Mouse (Mus musculus): ENCODE data around the gene Tmem270. TPM values are rescaled to one million over a fixed set of nuclear protein-coding genes. Genes with fewer than 3 reads are reported as not detected.

The Tmem270 gene
- polyA plus RNA-seq, 1 experiment from 2014 or later, result not detected

- Histone ChIP-seq H3K4me1 (peaks cover 15% of the 10 kb centered on the region; the same call in 1 of the 2 replicates), H3K36me3 (replicated peaks) (no peaks in the 10 kb centered on the region), H3K27me3 (ENCODE audit: poor library complexity, severe bottlenecking) (no peaks in the 10 kb centered on the region), H3K9me3 (no peaks in the 10 kb centered on the region), H3K4me3 (no peak overlapping the region), H3K27ac (0 out of 2 replicates have a peak overlapping the region, but pooled peaks have one; percentile 8)
- no peak for DNase-seq (ENCODE audit: extremely low spot score, low spot score)
- 85% methylated on average over 5 of the region's 5 CpGs for WGBS
Observed at GRCm38 (mm10) chr5:134872597-134872996, 33.9 kb downstream of the Tmem270 start.

GRCm38 (mm10) chr5:134868506-134868905, 38.0 kb downstream of the Tmem270 start:
- H3K4me3 ChIP-seq, result no peak overlapping the region
- H3K27me3 ChIP-seq (ENCODE audit: poor library complexity, severe bottlenecking), result no peaks in the 10 kb centered on the region
- H3K27ac ChIP-seq, result peak overlapping the region; percentile 74; the same call in 1 of the 2 replicates
- peaks cover 23% of the 10 kb centered on the region for H3K4me1 ChIP-seq
- DNase-seq (ENCODE audit: extremely low spot score, low spot score), result no peak
- no peaks in the 10 kb centered on the region for H3K9me3 ChIP-seq
- H3K36me3 ChIP-seq (replicated peaks), result no peaks in the 10 kb centered on the region
- 86% methylated on average over 5 of the region's 5 CpGs for WGBS

- H3K36me3 ChIP-seq (replicated peaks), result no peaks in the 10 kb centered on the region
- no peak overlapping the region; the same call in 1 of the 2 replicates for H3K4me3 ChIP-seq
- H3K27ac ChIP-seq, result peak overlapping the region; percentile 74
- no peaks in the 10 kb centered on the region for H3K27me3 ChIP-seq (ENCODE audit: poor library complexity, severe bottlenecking)
- H3K9me3 ChIP-seq, result no peaks in the 10 kb centered on the region
- WGBS, result 64% methylated on average over 18 of the region's 18 CpGs
- peaks cover 21% of the 10 kb centered on the region for H3K4me1 ChIP-seq
- DNase-seq (ENCODE audit: extremely low spot score, low spot score), result peak; percentile 25
Observed at GRCm38 (mm10) chr5:134867320-134868144, 39.0 kb downstream of the Tmem270 start.

GRCm38 (mm10) chr5:134865158-134865557, 41.4 kb downstream of the Tmem270 start:
- no peak for DNase-seq (ENCODE audit: extremely low spot score, low spot score)
- Histone ChIP-seq H3K27ac (peak overlapping the region; percentile 36), H3K36me3 (replicated peaks) (no peaks in the 10 kb centered on the region), H3K27me3 (ENCODE audit: poor library complexity, severe bottlenecking) (no peaks in the 10 kb centered on the region), H3K9me3 (no peaks in the 10 kb centered on the region), H3K4me1 (peaks cover 19% of the 10 kb centered on the region), H3K4me3 (no peak overlapping the region)
- WGBS, result 62% methylated on average over 8 of the region's 8 CpGs

GRCm38 (mm10) chr5:134861902-134862497, 44.5 kb downstream of the Tmem270 start:
- 85% methylated on average over 16 of the region's 16 CpGs for WGBS
- no peaks in the 10 kb centered on the region for H3K27me3 ChIP-seq (ENCODE audit: poor library complexity, severe bottlenecking)
- H3K4me3 ChIP-seq, result no peak overlapping the region
- DNase-seq (ENCODE audit: extremely low spot score, low spot score), result no peak
- no peaks in the 10 kb centered on the region for H3K9me3 ChIP-seq
- no peak overlapping the region for H3K27ac ChIP-seq
- H3K36me3 ChIP-seq (replicated peaks), result no peaks in the 10 kb centered on the region
- H3K4me1 ChIP-seq, result peaks cover 14% of the 10 kb centered on the region

- H3K27ac ChIP-seq, result no peak overlapping the region
- H3K4me1 ChIP-seq, result peaks cover 10% of the 10 kb centered on the region; the same call in 1 of the 2 replicates
- H3K27me3 ChIP-seq (ENCODE audit: poor library complexity, severe bottlenecking), result no peaks in the 10 kb centered on the region
- DNase-seq (ENCODE audit: extremely low spot score, low spot score), result no peak
- no peaks in the 10 kb centered on the region; the same call in 1 of the 2 replicates for H3K9me3 ChIP-seq
- H3K4me3 ChIP-seq, result no peak overlapping the region
- no peaks in the 10 kb centered on the region for H3K36me3 ChIP-seq (replicated peaks)
- WGBS, result 84% methylated on average over 5 of the region's 5 CpGs
Observed at GRCm38 (mm10) chr5:134859193-134859592, 47.3 kb downstream of the Tmem270 start.

- peak overlapping the region; percentile 60 for H3K27ac ChIP-seq
- H3K36me3 ChIP-seq (replicated peaks), result no peaks in the 10 kb centered on the region
- no peaks in the 10 kb centered on the region; the same call in 1 of the 2 replicates for H3K9me3 ChIP-seq
- no peak for DNase-seq (ENCODE audit: extremely low spot score, low spot score)
- WGBS, result 70% methylated on average over 10 of the region's 10 CpGs
- no peaks in the 10 kb centered on the region for H3K27me3 ChIP-seq (ENCODE audit: poor library complexity, severe bottlenecking)
- no peak overlapping the region for H3K4me3 ChIP-seq
- H3K4me1 ChIP-seq, result peaks cover 10% of the 10 kb centered on the region; the same call in 1 of the 2 replicates
Observed at GRCm38 (mm10) chr5:134858378-134858777, 48.2 kb downstream of the Tmem270 start.

GRCm38 (mm10) chr5:134852873-134853272, 53.7 kb downstream of the Tmem270 start:
- no peaks in the 10 kb centered on the region for H3K27me3 ChIP-seq (ENCODE audit: poor library complexity, severe bottlenecking)
- H3K9me3 ChIP-seq, result peaks cover 2% of the 10 kb centered on the region; the same call in 1 of the 2 replicates
- no peak overlapping the region for H3K4me3 ChIP-seq
- no peak overlapping the region for H3K27ac ChIP-seq
- WGBS, result 89% methylated on average over 5 of the region's 5 CpGs
- H3K36me3 ChIP-seq (replicated peaks), result no peaks in the 10 kb centered on the region
- peaks cover 1% of the 10 kb centered on the region; the same call in 1 of the 2 replicates for H3K4me1 ChIP-seq
- DNase-seq (ENCODE audit: extremely low spot score, low spot score), result no peak

Other genes starting within 250 kb of the Tmem270 start
- 6.2 and 7.1 TPM in 2 replicates for gene Limk1, start 218.1 kb downstream of the Tmem270 start, polyA plus RNA-seq (2016; fragmentation: Nextera tagmentation; extraction: Ambion mirVana)
- gene Eln, start 159.4 kb downstream of the Tmem270 start, polyA plus RNA-seq (2016; fragmentation: Nextera tagmentation; extraction: Ambion mirVana), result 1.3 TPM in 2 replicates
- 2.0 and 4.9 TPM in 2 replicates for gene Cldn13, start 8.8 kb upstream of the Tmem270 start, polyA plus RNA-seq (2016; fragmentation: Nextera tagmentation; extraction: Ambion mirVana)
- 10.3 and 11.8 TPM in 2 replicates for gene Mettl27, start 25.6 kb upstream of the Tmem270 start, polyA plus RNA-seq (2016; fragmentation: Nextera tagmentation; extraction: Ambion mirVana)
- gene Cldn4, start 40.2 kb upstream of the Tmem270 start, polyA plus RNA-seq (2016; fragmentation: Nextera tagmentation; extraction: Ambion mirVana), result 6.2 and 6.3 TPM in 2 replicates
- gene Cldn3, start 79.5 kb upstream of the Tmem270 start, polyA plus RNA-seq (2016; fragmentation: Nextera tagmentation; extraction: Ambion mirVana), result 10.8 and 14.9 TPM in 2 replicates
- 40.1 and 40.8 TPM in 2 replicates for gene Abhd11, start 102.4 kb upstream of the Tmem270 start, polyA plus RNA-seq (2016; fragmentation: Nextera tagmentation; extraction: Ambion mirVana)
- gene Stx1a, start 116.7 kb upstream of the Tmem270 start, polyA plus RNA-seq (2016; fragmentation: Nextera tagmentation; extraction: Ambion mirVana), result 8.7 and 10.0 TPM in 2 replicates
- 25.0 and 26.1 TPM in 2 replicates for gene Dnajc30, start 157.5 kb upstream of the Tmem270 start, polyA plus RNA-seq (2016; fragmentation: Nextera tagmentation; extraction: Ambion mirVana)
- 172 and 176 TPM in 2 replicates for gene Bud23, start 158.2 kb upstream of the Tmem270 start, polyA plus RNA-seq (2016; fragmentation: Nextera tagmentation; extraction: Ambion mirVana)
- gene Vps37d, start 171.5 kb upstream of the Tmem270 start, polyA plus RNA-seq (2016; fragmentation: Nextera tagmentation; extraction: Ambion mirVana), result 6.6 and 7.7 TPM in 2 replicates
- 4.0 and 4.1 TPM in 2 replicates for gene Mlxipl, start 183.2 kb upstream of the Tmem270 start, polyA plus RNA-seq (2016; fragmentation: Nextera tagmentation; extraction: Ambion mirVana)
- 23.8 and 25.0 TPM in 2 replicates for gene Tbl2, start 242.9 kb upstream of the Tmem270 start, polyA plus RNA-seq (2016; fragmentation: Nextera tagmentation; extraction: Ambion mirVana)

Data from forebrain, embryonic 10.5 days (tissue).